Mouse (Mus musculus): ENCODE measurements around the gene Tpx2. TPM values are rescaled to one million over a fixed set of nuclear protein-coding genes. Genes with fewer than 3 reads are reported as not detected.

Gene Tpx2
- polyA plus RNA-seq, 1 experiment from 2014 or later, result 88.0 TPM

DNA sequence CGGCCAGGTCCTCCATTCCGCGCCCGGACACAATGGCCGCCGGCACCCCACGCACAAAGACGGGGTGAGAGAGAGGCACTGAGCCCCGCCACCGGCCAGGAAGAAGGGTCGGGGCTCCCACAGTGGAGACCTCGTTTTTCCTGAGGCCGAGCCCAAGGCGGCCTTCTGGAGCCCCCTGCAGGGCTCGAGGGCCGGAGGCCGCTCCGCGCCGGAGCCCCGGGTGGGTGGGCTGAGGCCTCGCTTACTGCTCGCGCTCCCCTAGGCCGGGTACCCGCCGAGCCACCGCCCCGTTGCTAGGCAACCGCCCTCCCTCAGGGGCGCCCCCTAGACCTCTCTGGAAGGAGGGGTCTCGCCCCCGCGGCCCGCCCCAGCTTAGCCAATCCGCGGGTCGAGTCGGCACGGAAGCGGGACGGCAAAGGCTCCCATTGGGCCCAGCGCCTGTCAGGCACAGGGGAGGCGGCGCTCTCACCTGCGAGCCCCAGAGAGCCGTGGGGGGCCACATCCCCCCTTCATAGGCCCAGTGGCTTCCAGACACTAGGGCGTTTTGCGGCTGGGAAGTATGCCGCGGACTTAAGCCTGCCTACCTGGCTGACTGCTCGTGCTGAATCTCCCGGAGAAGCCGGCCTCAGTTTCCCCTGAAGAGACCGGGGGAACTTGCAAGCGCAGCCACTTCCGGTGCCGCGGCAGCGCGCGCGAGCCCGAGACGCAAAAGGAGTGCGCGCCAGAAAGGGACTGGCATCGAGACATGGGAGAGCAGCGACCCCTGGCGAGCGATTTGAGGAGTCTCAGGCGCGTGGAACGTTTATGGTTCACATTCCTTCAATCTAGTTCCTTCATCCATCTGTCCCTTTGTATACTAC lies 16.5 kb upstream of the Tpx2 start, which contains the start of gene Bcl2l1:
Gene Bcl2l1, minus strand, starts transcription at position 710 of the 860 bp plus-strand sequence.
- H3K4me2 ChIP-seq, result peak within 1 kb of the TSS; percentile 81
- under 1% methylated on average over 74 of the region's 74 CpGs for WGBS (ENCODE audit: insufficient replicate concordance)
- peak within 1 kb of the TSS; percentile 94 for H3K27ac ChIP-seq
- H3K9me3 ChIP-seq (replicated peaks), result no peaks in the 10 kb centered on the region
- H3K27me3 ChIP-seq (replicated peaks), result no peaks in the 10 kb centered on the region
- H3K36me3 ChIP-seq, result peaks cover 27% of the 10 kb centered on the region
- ATAC-seq, result peak; percentile 95
- H3K4me1 ChIP-seq, result peaks cover 52% of the 10 kb centered on the region
- peak within 1 kb of the TSS; percentile 77 for H3K4me3 ChIP-seq
- peak within 1 kb of the TSS; percentile 90 for H3K9ac ChIP-seq

DNA sequence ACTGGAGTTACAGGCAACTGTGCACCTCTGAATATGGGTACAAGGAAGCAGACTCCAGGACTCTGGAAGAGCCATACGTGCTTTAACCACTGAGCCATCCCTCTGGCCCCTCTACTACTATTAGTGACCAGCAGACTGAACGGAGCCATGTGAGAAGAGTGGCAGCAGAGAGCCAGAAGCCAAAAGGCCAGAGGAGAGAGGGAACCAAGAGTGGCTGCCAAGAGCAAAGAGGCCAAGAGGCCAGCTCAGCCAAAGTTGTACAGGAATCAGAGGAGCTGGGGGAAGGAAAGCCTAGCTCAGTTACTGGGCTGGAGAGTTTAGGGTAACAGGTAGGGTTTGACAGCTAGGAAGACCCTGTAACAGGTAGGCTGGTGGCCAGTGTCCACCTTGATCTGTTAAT lies 8.5 kb upstream of the Tpx2 start:
- no peak overlapping the region for H3K4me3 ChIP-seq
- H3K9ac ChIP-seq, result no peak overlapping the region
- no peak overlapping the region for H3K4me2 ChIP-seq
- no peaks in the 10 kb centered on the region for H3K9me3 ChIP-seq (replicated peaks)
- no peaks in the 10 kb centered on the region for H3K27me3 ChIP-seq (replicated peaks)
- H3K36me3 ChIP-seq, result no peaks in the 10 kb centered on the region
- H3K4me1 ChIP-seq, result peaks cover 6% of the 10 kb centered on the region; the same call in 1 of the 2 replicates
- WGBS (ENCODE audit: insufficient replicate concordance), result 47% methylated on average over 2 of the region's 2 CpGs
- no peak overlapping the region for H3K27ac ChIP-seq
- ATAC-seq, result no peak

DNA sequence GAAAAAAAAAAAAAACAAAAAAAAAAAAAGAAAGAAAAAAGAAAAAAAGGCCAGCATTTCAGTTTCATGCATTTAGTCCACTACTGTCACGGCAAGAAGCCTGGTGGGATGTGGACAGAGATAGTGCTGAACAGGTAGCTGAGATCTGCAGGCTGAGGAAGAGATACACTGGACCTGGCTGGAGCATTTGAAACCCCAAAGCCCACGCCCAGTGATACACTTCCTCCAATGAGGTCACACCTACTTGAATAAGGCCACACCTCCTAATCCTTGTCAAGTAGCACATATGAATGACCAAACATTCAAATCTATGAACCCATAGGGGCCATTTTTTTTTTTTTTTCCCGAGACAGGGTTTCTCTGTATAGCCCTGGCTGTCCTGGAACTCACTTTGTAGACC lies 5.0 kb upstream of the Tpx2 start:
- WGBS (ENCODE audit: insufficient replicate concordance), result 47% methylated on average over 3 of the region's 3 CpGs
- H3K27ac ChIP-seq, result no peak overlapping the region
- H3K9ac ChIP-seq, result no peak overlapping the region
- H3K9me3 ChIP-seq (replicated peaks), result no peaks in the 10 kb centered on the region
- H3K4me1 ChIP-seq, result peaks cover 6% of the 10 kb centered on the region; the same call in 1 of the 2 replicates
- H3K27me3 ChIP-seq (replicated peaks), result no peaks in the 10 kb centered on the region
- H3K4me3 ChIP-seq, result no peak overlapping the region
- no peaks in the 10 kb centered on the region for H3K36me3 ChIP-seq
- no peak for ATAC-seq
- H3K4me2 ChIP-seq, result no peak overlapping the region

DNA sequence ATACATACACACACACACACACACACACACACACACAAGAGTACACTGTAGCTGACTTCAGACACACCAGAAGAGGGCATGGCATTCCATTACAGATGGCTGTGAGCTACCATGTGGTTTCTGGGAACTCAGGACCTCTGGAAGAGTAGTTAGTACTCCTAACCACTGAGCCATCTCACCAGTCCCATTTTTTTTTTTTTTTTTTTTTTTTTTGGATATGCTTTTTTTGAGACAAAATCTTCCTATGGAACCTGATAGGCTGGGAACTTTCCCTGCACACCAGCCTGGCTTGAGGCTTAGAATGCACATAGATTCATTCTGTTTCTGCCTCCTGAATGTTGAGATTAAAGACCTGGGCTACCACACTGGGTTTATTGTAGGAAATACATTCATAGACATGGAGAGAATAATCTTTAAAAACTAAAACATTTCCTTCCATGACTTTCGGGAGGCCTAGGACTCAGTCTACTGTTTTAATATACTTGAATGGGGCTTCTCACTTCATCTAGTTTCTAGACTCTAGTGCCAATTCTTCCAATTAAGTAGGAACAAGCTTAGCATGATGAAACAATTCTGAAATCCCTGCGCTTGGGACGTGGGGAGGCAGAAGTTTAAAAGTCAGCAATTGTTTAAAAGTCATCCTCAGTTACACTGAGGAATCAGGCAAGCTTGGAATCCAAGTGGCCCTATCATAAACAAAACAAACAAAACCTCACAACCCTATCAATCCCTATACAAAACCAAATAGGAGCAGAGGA lies 528 bp upstream of the Tpx2 start:
- no peak for ATAC-seq
- Histone ChIP-seq H3K4me3 (0 out of 2 replicates have a peak overlapping the region, but pooled peaks have one; percentile 20), H3K4me2 (peak overlapping the region; percentile 49), H3K9me3 (replicated peaks) (no peaks in the 10 kb centered on the region), H3K4me1 (peaks cover 29% of the 10 kb centered on the region), H3K27me3 (replicated peaks) (no peaks in the 10 kb centered on the region), H3K27ac (peak overlapping the region; percentile 46; the same call in 1 of the 2 replicates), H3K9ac (peak overlapping the region; percentile 42; the same call in 1 of the 2 replicates), H3K36me3 (peaks cover 34% of the 10 kb centered on the region)
- 12% methylated on average over 3 of the region's 3 CpGs for WGBS (ENCODE audit: insufficient replicate concordance)

DNA sequence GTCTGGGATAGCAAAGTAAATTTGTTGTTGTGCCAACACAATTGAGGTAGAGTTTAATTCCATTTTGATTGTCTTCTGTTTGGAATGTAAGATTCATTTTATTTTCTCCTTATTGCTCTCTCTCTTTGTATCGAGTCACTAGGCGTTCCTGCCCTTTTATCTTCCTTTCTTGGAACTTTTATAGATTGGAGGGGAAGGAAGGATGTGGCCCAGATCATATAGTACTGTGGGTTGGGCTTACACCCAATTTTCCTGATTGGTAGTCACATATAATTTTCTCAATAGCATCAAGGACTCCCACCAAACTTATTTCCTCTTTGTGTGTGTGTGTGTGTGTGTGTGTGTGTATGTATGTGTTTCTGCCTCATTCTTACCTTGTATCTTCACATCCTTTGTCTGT lies 702 bp downstream of the Tpx2 start:
- Histone ChIP-seq H3K4me2 (peak overlapping the region; percentile 88), H3K9me3 (replicated peaks) (no peaks in the 10 kb centered on the region), H3K27ac (peak overlapping the region; percentile 95), H3K4me1 (peaks cover 29% of the 10 kb centered on the region), H3K27me3 (replicated peaks) (no peaks in the 10 kb centered on the region), H3K9ac (peak overlapping the region; percentile 92), H3K36me3 (peaks cover 47% of the 10 kb centered on the region), H3K4me3 (peak overlapping the region; percentile 91)
- peak; percentile 51 for ATAC-seq
- WGBS (ENCODE audit: insufficient replicate concordance), result 0% methylated on average over 2 of the region's 2 CpGs

DNA sequence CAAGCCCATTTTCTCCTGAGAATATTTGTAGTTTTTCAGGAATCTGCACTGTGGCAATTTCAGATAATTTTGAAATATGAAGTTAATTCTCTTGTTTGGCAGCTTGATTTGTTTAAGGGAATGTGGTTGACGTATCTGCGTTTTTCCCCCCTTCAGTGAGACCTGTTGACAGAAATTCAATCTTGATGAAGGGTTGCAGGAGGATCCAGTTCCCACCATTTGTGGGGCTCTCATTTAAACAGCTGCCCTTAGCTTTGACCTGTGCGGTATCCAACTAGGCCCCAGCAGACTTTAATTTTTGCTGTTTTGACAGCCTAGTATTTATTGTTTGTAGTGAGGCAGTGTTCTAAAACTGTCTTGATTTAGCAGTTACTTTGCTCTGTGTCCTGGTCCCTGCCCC lies 11.7 kb downstream of the Tpx2 start:
- Histone ChIP-seq H3K27ac (no peak overlapping the region), H3K9ac (no peak overlapping the region), H3K4me2 (no peak overlapping the region), H3K36me3 (peaks cover 98% of the 10 kb centered on the region), H3K4me1 (peaks cover 10% of the 10 kb centered on the region; the same call in 1 of the 2 replicates), H3K9me3 (replicated peaks) (no peaks in the 10 kb centered on the region), H3K27me3 (replicated peaks) (no peaks in the 10 kb centered on the region), H3K4me3 (no peak overlapping the region)
- no peak for ATAC-seq
- WGBS (ENCODE audit: insufficient replicate concordance), result 88% methylated on average over 3 of the region's 3 CpGs

DNA sequence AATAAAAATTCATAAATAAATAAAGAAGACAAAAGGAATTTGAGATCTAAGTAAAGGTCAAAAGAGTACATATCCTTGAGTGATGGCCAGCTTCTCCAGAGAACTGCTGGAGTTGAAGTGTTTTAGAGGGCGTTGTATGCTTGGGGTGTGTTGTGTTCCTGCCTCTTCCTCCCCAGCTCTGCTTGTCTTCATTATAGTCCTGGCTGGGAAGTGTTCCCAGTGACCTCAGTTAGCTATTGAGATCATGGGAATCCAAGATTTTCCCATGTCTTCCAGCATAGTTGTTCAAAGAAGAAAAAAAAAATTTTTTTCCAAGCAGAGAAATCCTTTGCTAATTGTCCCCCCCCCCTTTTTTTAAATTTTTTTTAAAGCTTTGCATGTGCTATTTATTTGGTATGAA lies 14.1 kb downstream of the Tpx2 start:
- peaks cover 12% of the 10 kb centered on the region; the same call in 1 of the 2 replicates for H3K4me1 ChIP-seq
- H3K4me2 ChIP-seq, result no peak overlapping the region
- WGBS (ENCODE audit: insufficient replicate concordance), result 97% methylated on average over 1 of the region's 1 CpGs
- H3K9ac ChIP-seq, result no peak overlapping the region
- no peaks in the 10 kb centered on the region for H3K9me3 ChIP-seq (replicated peaks)
- no peaks in the 10 kb centered on the region for H3K27me3 ChIP-seq (replicated peaks)
- H3K27ac ChIP-seq, result no peak overlapping the region
- no peak for ATAC-seq
- H3K4me3 ChIP-seq, result no peak overlapping the region
- H3K36me3 ChIP-seq, result peaks cover 98% of the 10 kb centered on the region

DNA sequence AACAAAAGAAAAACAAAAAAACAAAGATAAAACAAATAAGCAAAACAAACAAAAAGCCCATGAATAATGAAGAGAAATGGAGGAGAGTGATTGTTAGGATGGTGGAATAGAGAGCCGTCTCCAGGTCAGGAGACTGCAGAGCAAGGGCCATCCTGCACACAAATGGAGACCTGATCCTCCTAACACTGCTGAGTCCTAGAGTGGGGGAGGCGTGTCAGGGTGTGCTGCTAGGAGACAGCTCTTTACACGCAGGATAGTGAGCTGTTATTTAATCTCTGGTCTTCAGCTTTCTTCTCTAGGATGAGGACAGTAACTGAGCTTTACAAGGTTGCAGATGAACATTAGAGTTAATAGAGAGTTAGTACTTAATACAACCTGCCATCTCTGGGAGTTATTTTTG lies 14.9 kb downstream of the Tpx2 start:
- H3K27me3 ChIP-seq (replicated peaks), result no peaks in the 10 kb centered on the region
- H3K27ac ChIP-seq, result no peak overlapping the region
- peaks cover 98% of the 10 kb centered on the region for H3K36me3 ChIP-seq
- no peak for ATAC-seq
- H3K4me2 ChIP-seq, result no peak overlapping the region
- 69% methylated on average over 3 of the region's 3 CpGs for WGBS (ENCODE audit: insufficient replicate concordance)
- peaks cover 15% of the 10 kb centered on the region; the same call in 1 of the 2 replicates for H3K4me1 ChIP-seq
- no peaks in the 10 kb centered on the region for H3K9me3 ChIP-seq (replicated peaks)
- H3K4me3 ChIP-seq, result no peak overlapping the region
- no peak overlapping the region for H3K9ac ChIP-seq

DNA sequence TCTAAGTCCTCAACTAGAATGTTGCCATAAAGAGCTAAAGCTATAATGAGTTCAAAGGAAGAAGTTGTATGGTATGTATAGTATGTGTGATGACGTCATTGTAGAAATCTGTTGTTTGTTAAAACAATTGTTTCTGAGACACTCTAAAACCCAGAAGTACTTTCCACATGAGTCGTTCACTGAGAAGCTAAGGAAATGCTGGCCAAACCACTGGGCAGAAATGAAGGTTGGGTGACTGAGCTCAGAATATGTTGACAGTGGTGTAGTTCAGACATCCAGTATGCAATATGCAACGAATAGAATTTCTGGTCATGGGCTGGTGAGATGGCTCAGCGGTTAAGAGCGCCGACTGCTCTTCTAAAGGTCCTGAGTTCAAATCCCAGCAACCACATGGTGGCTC lies 15.6 kb downstream of the Tpx2 start:
- peaks cover 15% of the 10 kb centered on the region for H3K4me1 ChIP-seq
- no peaks in the 10 kb centered on the region for H3K9me3 ChIP-seq (replicated peaks)
- no peak overlapping the region for H3K4me3 ChIP-seq
- no peak overlapping the region for H3K9ac ChIP-seq
- H3K27ac ChIP-seq, result no peak overlapping the region
- WGBS (ENCODE audit: insufficient replicate concordance), result 89% methylated on average over 6 of the region's 6 CpGs
- H3K36me3 ChIP-seq, result peaks cover 98% of the 10 kb centered on the region
- no peaks in the 10 kb centered on the region for H3K27me3 ChIP-seq (replicated peaks)
- H3K4me2 ChIP-seq, result no peak overlapping the region
- ATAC-seq, result no peak

DNA sequence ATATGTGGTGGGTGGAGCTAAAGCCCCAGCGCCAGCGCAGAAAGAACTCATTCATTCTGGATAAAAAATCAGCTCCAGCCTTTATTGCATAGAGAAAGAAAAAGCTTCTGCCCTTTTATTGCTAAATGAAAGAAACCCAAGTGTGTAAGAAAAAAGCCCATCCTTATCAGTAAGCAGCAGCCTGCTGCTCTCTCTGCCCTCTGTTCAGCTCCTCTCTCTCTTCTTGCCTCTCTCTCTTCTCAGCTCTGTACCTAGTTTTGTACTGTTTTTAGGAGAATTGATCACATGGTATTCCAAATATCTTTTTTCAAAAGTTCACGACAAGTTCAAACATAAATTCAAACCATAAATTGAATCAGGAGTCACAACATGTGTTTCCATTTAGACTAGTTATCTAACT lies 30.5 kb downstream of the Tpx2 start:
- Histone ChIP-seq H3K27ac (no peak overlapping the region; the same call in 1 of the 2 replicates), H3K9ac (no peak overlapping the region), H3K36me3 (peaks cover 98% of the 10 kb centered on the region), H3K9me3 (replicated peaks) (no peaks in the 10 kb centered on the region), H3K4me3 (no peak overlapping the region), H3K4me2 (no peak overlapping the region), H3K4me1 (peaks cover 10% of the 10 kb centered on the region; the same call in 1 of the 2 replicates), H3K27me3 (replicated peaks) (no peaks in the 10 kb centered on the region)
- ATAC-seq, result peak; percentile 65; the same call in 1 of the 2 replicates
- WGBS (ENCODE audit: insufficient replicate concordance), result 77% methylated on average over 3 of the region's 3 CpGs

DNA sequence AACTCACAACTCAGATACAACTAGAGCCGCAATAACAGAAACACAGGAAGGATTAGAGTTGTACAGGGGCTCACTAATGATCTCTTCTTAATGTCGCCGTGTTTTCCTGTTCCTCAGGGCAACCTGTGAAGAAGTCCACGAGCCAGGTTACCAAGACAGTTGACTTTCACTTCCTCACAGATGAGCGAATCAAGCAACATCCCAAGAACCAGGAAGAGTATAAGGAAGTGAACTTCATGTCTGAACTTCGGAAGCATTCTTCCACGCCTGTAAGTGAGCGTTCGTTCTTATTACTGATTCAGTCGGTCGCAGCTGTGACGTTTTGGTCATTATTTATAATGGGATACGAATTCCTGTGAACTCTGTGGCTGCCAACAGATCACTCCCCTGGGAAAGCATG lies 33.1 kb downstream of the Tpx2 start:
- 90% methylated on average over 13 of the region's 13 CpGs for WGBS (ENCODE audit: insufficient replicate concordance)
- no peak overlapping the region for H3K4me2 ChIP-seq
- no peak overlapping the region for H3K9ac ChIP-seq
- no peak overlapping the region for H3K4me3 ChIP-seq
- H3K36me3 ChIP-seq, result peaks cover 97% of the 10 kb centered on the region
- H3K27ac ChIP-seq, result no peak overlapping the region
- no peaks in the 10 kb centered on the region for H3K9me3 ChIP-seq (replicated peaks)
- peaks cover 10% of the 10 kb centered on the region; the same call in 1 of the 2 replicates for H3K4me1 ChIP-seq
- no peaks in the 10 kb centered on the region for H3K27me3 ChIP-seq (replicated peaks)
- no peak for ATAC-seq

All from liver, embryonic 12.5 days (tissue).